In the genomic region with DNA sequence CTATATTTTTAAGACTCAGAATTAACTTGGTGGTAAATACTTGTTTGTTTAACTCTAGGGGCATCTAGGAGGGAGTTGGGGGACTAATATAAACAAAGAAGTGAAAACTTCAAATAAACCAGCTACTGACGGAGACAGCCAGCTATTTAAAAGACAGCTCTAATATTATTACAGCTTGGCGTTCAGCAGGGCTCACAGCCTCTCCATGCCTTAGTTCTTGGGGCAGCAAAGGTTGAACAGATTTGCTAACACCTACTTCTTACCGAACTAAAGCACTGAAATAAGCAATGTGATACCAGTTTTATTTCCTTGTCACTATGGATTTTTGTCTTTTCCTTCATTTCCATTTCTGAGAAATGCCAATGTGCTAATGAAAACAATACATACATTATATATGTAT, we compare ENCODE assay signal across 14 mouse cellular contexts. TPM values are rescaled to one million over a fixed set of nuclear protein-coding genes. Genes with fewer than 3 reads are reported as not detected.
DNase-seq lines count a peak whose midpoint lies in the region; ATAC-seq and TF ChIP-seq lines count a peak whose summit lies in the region.
"Had no signal": no experiment of that assay in that cellular context is flagged by ENCODE, and none has a peak within 500 bp of the region (broad histone marks: within the 10 kb centered on the region; RNA-seq: fewer than 3 reads in every experiment).

No protein-coding gene starts in this region.

- no peaks in the 10 kb centered on the region for H3K36me3 ChIP-seq in heart, embryonic 14.5 days (ENCODE audit: control insufficient read depth, insufficient read depth, low read length)
- no peaks in the 10 kb centered on the region for H3K36me3 ChIP-seq in heart, adult 2 months (ENCODE audit: control insufficient read depth, insufficient read depth, low read length)
- H3K36me3 ChIP-seq in midbrain, embryonic 14.5 days (ENCODE audit: control insufficient read depth, insufficient read depth, low read length), result no peaks in the 10 kb centered on the region
- no peaks in the 10 kb centered on the region for H3K36me3 ChIP-seq in midbrain, embryonic 13.5 days
- peaks cover 9% of the 10 kb centered on the region; the same call in 1 of the 2 replicates for H3K36me3 ChIP-seq in embryonic facial prominence, embryonic 14.5 days (ENCODE audit: control insufficient read depth, insufficient read depth, low read length)

- no peaks in the 10 kb centered on the region for H3K79me2 ChIP-seq in heart, adult 2 months (replicated peaks; ENCODE audit: control insufficient read depth, insufficient read depth, low read length)

- TF ChIP-seq POLR2A in heart, adult 2 months (IDR thresholded peaks at IDR 0.05; ENCODE audit: insufficient read depth, low read depth, low read length), result no peak

- H3K27ac ChIP-seq in heart, embryonic 14.5 days (replicated peaks in 1 of 2; ENCODE audit: control insufficient read depth in 1 of 2, insufficient read depth in 1 of 2, low read depth in 2 of 2, low read length in 2 of 2), result no peak overlapping the region
- H3K27ac ChIP-seq in heart, adult 2 months, result no peak overlapping the region
- H3K27ac ChIP-seq in midbrain, embryonic 14.5 days (replicated peaks; ENCODE audit: low read depth, low read length), result no peak overlapping the region
- no peak overlapping the region for H3K27ac ChIP-seq in midbrain, embryonic 13.5 days
- H3K27ac ChIP-seq in embryonic facial prominence, embryonic 14.5 days (replicated peaks; ENCODE audit: low read depth, low read length), result peak overlapping the region; percentile 97

- H3K4me1 ChIP-seq in heart, embryonic 14.5 days (ENCODE audit: control insufficient read depth in 2 of 2, insufficient read depth in 2 of 2, low read length in 2 of 2), result peaks cover 0 to 6% of the 10 kb centered on the region in 2 experiments; a peak in 2 of 4 replicates
- no peaks in the 10 kb centered on the region for H3K4me1 ChIP-seq in heart, adult 2 months (ENCODE audit: control insufficient read depth, insufficient read depth, low read length)
- H3K4me1 ChIP-seq in midbrain, embryonic 14.5 days (ENCODE audit: control insufficient read depth, insufficient read depth, low read length), result 0 out of 2 replicates have a peak, but pooled peaks cover 4% of the 10 kb centered on the region
- peaks cover 32% of the 10 kb centered on the region for H3K4me1 ChIP-seq in midbrain, embryonic 13.5 days (replicated peaks)
- peaks cover 13% of the 10 kb centered on the region for H3K4me1 ChIP-seq in embryonic facial prominence, embryonic 14.5 days (ENCODE audit: control insufficient read depth, insufficient read depth, low read length)

- H3K9me3 ChIP-seq in heart, embryonic 14.5 days (ENCODE audit: control insufficient read depth, low read length), result no peaks in the 10 kb centered on the region
- no peaks in the 10 kb centered on the region for H3K9me3 ChIP-seq in midbrain, embryonic 14.5 days (ENCODE audit: control insufficient read depth, low read length)
- no peaks in the 10 kb centered on the region for H3K9me3 ChIP-seq in midbrain, embryonic 13.5 days
- no peaks in the 10 kb centered on the region for H3K9me3 ChIP-seq in embryonic facial prominence, embryonic 14.5 days (ENCODE audit: control insufficient read depth, low read length)

- H3K4me3 ChIP-seq in heart, embryonic 14.5 days (ENCODE audit: control insufficient read depth in 1 of 2, insufficient read depth in 1 of 2, low read depth in 1 of 2, low read length in 2 of 2), result peak overlapping the region in 1 of 2 experiments; percentile 20; a peak in 1 of 4 replicates
- no peak overlapping the region for H3K4me3 ChIP-seq in heart, adult 2 months
- no peak overlapping the region for H3K4me3 ChIP-seq in midbrain, embryonic 14.5 days (replicated peaks; ENCODE audit: low read depth, low read length)
- no peak overlapping the region for H3K4me3 ChIP-seq in midbrain, embryonic 13.5 days (replicated peaks)
- H3K4me3 ChIP-seq in embryonic facial prominence, embryonic 14.5 days (ENCODE audit: low read depth, low read length), result peak overlapping the region; percentile 80

- no peak overlapping the region for H3K9ac ChIP-seq in heart, embryonic 14.5 days (ENCODE audit: low read length)
- no peak overlapping the region for H3K9ac ChIP-seq in heart, adult 2 months (ENCODE audit: low read depth, low read length)
- no peak overlapping the region for H3K9ac ChIP-seq in midbrain, embryonic 14.5 days (replicated peaks; ENCODE audit: low read length)
- H3K9ac ChIP-seq in midbrain, embryonic 13.5 days (replicated peaks), result no peak overlapping the region
- H3K9ac ChIP-seq in embryonic facial prominence, embryonic 14.5 days (ENCODE audit: low read depth, low read length), result peak overlapping the region; percentile 74

- no peak for TF ChIP-seq CTCF in heart, adult 2 months (IDR thresholded peaks at IDR 0.05)

- intact Hi-C loops in heart, adult 2 months (cut with DNase I), result no loop called here

- H3K4me2 ChIP-seq in heart, embryonic 14.5 days (ENCODE audit: low read length), result peak overlapping the region; percentile 22
- H3K4me2 ChIP-seq in midbrain, embryonic 14.5 days (ENCODE audit: low read length), result no peak overlapping the region
- no peak overlapping the region for H3K4me2 ChIP-seq in midbrain, embryonic 13.5 days (replicated peaks)
- H3K4me2 ChIP-seq in embryonic facial prominence, embryonic 14.5 days (ENCODE audit: low read depth, low read length), result peak overlapping the region; percentile 52

- 36% methylated on average over 3 of the region's 3 CpGs for WGBS in heart, embryonic 14.5 days
- WGBS in heart, adult 2 months, result 35% methylated on average over 3 of the region's 3 CpGs
- WGBS in midbrain, embryonic 14.5 days, result 3% methylated on average over 3 of the region's 3 CpGs
- 5% methylated on average over 3 of the region's 3 CpGs for WGBS in midbrain, embryonic 13.5 days
- 9% methylated on average over 3 of the region's 3 CpGs for WGBS in embryonic facial prominence, embryonic 14.5 days

- no peak for DNase-seq in heart, adult 2 months
- DNase-seq in midbrain, embryonic 14.5 days, result peak; percentile 52
- DNase-seq in embryonic facial prominence, embryonic 14.5 days (ENCODE audit: low spot score), result no peak
- peak; percentile 25 for DNase-seq in retina, postnatal 1 day
- DNase-seq in urinary bladder, postnatal 36 days (ENCODE audit: low spot score in 2 of 2), result no peak
- no peak for DNase-seq in gastrocnemius, postnatal 4 days (ENCODE audit: low spot score in 2 of 2)
- DNase-seq: cerebellum, adult 9-10 months; gastrocnemius, postnatal 10 days; lung, postnatal 10 days had no signal

- ATAC-seq in heart, embryonic 14.5 days (ENCODE audit: insufficient number of reproducible peaks, insufficient read depth, low FRiP score, low read depth), result no peak
- ATAC-seq in midbrain, embryonic 14.5 days (ENCODE audit: low FRiP score, low TSS enrichment), result no peak
- no peak for ATAC-seq in midbrain, embryonic 13.5 days
- ATAC-seq in embryonic facial prominence, embryonic 14.5 days (ENCODE audit: low read depth), result no peak

- no peak for TF ChIP-seq EP300 in heart, adult 2 months (IDR thresholded peaks at IDR 0.05; ENCODE audit: insufficient read depth, low read depth, low read length)

- H3K27me3 ChIP-seq in heart, embryonic 14.5 days (ENCODE audit: control insufficient read depth, insufficient read depth, low read length), result peaks cover 86% of the 10 kb centered on the region
- peaks cover 23% of the 10 kb centered on the region for H3K27me3 ChIP-seq in heart, adult 2 months (ENCODE audit: control insufficient read depth, insufficient read depth, low read length)
- peaks cover 84% of the 10 kb centered on the region for H3K27me3 ChIP-seq in midbrain, embryonic 14.5 days (ENCODE audit: control insufficient read depth, insufficient read depth, low read length)
- peaks cover 93% of the 10 kb centered on the region for H3K27me3 ChIP-seq in midbrain, embryonic 13.5 days
- peaks cover 22% of the 10 kb centered on the region for H3K27me3 ChIP-seq in embryonic facial prominence, embryonic 14.5 days (replicated peaks; ENCODE audit: control insufficient read depth, insufficient read depth, low read length)
- H3K27me3 ChIP-seq: CH12.LX had no signal

RNA-seq across cellular contexts. Expression of gene Twist1, which starts 2.4 kb away (rescaled TPM):
- polyA plus RNA-seq in heart, embryonic 14.5 days (2014; fragmentation: Nextera tagmentation; extraction: Ambion mirVana), result 3.8 and 6.3 TPM in 2 replicates
- total RNA-seq in heart, adult 2 months (2021), result 1 to 10 TPM; 1.5 to 2.3 TPM
- 2.5 and 2.7 TPM in 2 replicates for polyA plus RNA-seq in heart, adult 2 months (2012; rRNA removed)
- polyA plus RNA-seq in midbrain, embryonic 14.5 days (2014; fragmentation: Nextera tagmentation; extraction: Ambion mirVana), result 1.2 and 2.1 TPM in 2 replicates
- 1.0 and 1.7 TPM in 2 replicates for polyA plus RNA-seq in midbrain, embryonic 13.5 days (2015; fragmentation: Nextera tagmentation; extraction: Ambion mirVana)
- 39.1 and 41.1 TPM in 2 replicates for polyA plus RNA-seq in embryonic facial prominence, embryonic 14.5 days (2014; fragmentation: Nextera tagmentation; extraction: Ambion mirVana)
- 10 to 100 TPM in 1 of 2 experiments, 1 to 10 TPM in 1; 9.9 to 11.1 TPM for total RNA-seq in gastrocnemius, postnatal 4 days (2021)
- total RNA-seq: CH12.LX had no signal

RNA-seq across cellular contexts. Expression of gene Ferd3l, which starts 31.6 kb away (rescaled TPM):
- polyA plus RNA-seq in heart, embryonic 14.5 days (2014; fragmentation: Nextera tagmentation; extraction: Ambion mirVana), result not detected in 2 replicates
- not detected for total RNA-seq in heart, adult 2 months (2021)
- not detected in 2 replicates for polyA plus RNA-seq in heart, adult 2 months (2012; rRNA removed)
- polyA plus RNA-seq in midbrain, embryonic 14.5 days (2014; fragmentation: Nextera tagmentation; extraction: Ambion mirVana), result 0.41 and 1.7 TPM in 2 replicates
- 1.3 and 3.5 TPM in 2 replicates for polyA plus RNA-seq in midbrain, embryonic 13.5 days (2015; fragmentation: Nextera tagmentation; extraction: Ambion mirVana)
- polyA plus RNA-seq in embryonic facial prominence, embryonic 14.5 days (2014; fragmentation: Nextera tagmentation; extraction: Ambion mirVana), result not detected in 2 replicates
- total RNA-seq in gastrocnemius, postnatal 4 days (2021), result not detected
- total RNA-seq: CH12.LX; gastrocnemius, postnatal 10 days; layer of hippocampus, adult 8-10 months; left cerebral cortex, postnatal 25 days had no signal

Comparison
In these comparisons a context has a peak if more than half of its experiments do, and no peak if none do; other contexts are left out.
1. H3K4me2 ChIP-seq: peak in heart, embryonic 14.5 days (single experiment) and embryonic facial prominence, embryonic 14.5 days (single experiment); none in midbrain, embryonic 14.5 days (single experiment) and midbrain, embryonic 13.5 days (single experiment).
2. DNase-seq: peak in midbrain, embryonic 14.5 days (single experiment) and retina, postnatal 1 day (single experiment); none in heart, adult 2 months (0 of 2), embryonic facial prominence, embryonic 14.5 days (single experiment), urinary bladder, postnatal 36 days (0 of 2) and gastrocnemius, postnatal 4 days (0 of 2).